Mouse (Mus musculus) ovary, adult 18-20 months (tissue): ENCODE data around the gene Acvr1b.

ENCODE experiments used
- DNase-seq: peaks from one replicate; pipeline ENCODE4 v3.0.0; 2022; ENCODE audit warnings: low spot score, mixed read lengths

Gene Acvr1b

DNA sequence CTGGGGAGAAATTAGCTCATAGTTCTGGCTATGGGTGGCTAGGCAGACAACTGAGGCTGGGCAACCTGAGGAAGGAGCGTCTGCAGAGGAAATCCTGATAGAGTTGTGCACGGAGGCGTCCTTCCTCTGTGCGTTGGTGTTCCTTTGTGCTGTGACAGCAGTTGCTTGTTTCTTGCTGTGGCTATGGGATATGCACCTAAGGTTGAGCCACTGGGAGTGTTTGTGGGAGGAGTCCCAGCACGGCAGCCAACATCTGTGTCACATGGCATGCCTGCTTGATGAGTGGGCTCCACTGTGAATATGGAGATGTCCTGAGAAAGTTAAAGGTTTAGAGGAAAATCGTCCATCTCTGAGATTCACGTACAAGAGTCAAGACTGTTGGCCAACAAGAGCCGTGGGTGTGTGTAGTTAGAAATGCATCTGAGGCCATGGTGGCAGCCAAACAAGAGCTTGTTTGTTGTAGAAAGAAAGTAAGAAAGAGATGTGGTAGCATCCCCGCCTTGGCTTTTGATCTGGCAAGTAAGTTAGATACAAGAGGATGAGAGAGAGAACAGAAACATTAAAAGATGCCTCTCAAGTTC, 76.4 kb downstream of the Acvr1b start:
- DNase-seq = no peak

DNA sequence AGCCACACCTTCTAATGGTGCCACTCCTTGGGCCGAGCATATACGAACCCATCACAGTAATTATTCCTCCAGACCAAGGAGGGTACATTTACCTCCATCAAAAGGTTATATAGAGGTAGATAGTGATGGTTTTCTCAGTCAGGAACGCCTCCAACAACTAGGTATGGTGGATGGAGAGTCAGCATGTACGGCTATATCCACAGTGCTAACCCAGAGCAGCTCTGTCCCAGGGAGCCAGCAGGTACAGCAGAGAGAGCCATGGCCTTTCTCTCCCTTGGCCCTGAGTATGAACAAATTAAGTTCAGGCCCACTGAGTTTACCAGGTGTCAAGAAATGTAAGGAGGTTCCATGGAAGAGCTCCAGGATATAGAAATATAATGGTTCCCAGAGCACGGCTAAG, 78.1 kb downstream of the Acvr1b start:
- DNase-seq = no peak

DNA sequence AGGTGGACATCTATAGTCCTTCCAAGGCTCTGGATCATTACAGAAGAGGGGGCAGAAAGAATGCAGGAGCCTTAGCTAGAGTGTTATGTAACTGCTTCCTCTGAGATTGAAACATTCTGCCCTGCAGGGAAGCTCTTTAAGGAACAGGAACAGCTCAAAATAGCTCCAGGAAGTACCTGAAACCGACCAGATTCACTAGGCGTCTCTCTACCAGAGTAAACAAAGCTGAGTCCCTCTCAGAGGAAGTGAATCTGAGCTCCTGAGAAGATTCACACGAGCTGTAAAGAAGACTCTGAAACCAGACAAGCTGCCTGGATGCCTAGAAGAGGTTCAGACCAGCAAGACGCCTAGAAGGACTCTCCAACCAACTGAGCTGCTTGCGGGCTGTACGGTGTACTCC, 78.7 kb downstream of the Acvr1b start:
- no peak for DNase-seq

DNA sequence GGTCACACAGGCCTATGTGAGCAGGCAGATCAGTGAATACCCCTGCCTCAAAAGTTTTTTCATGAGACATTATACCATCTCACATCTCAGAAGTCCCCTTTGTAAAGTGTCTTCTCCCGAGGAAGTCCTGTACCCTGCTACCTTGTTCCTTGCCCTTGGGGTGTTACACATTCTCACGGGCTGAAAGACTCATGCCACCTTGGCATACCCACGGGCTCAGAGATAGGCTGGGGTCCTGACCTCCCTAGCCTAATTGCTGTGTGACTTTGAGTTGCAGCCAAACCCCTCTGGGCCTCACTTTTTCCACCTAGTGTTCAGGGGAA, 79.7 kb downstream of the Acvr1b start:
- DNase-seq = no peak

DNA sequence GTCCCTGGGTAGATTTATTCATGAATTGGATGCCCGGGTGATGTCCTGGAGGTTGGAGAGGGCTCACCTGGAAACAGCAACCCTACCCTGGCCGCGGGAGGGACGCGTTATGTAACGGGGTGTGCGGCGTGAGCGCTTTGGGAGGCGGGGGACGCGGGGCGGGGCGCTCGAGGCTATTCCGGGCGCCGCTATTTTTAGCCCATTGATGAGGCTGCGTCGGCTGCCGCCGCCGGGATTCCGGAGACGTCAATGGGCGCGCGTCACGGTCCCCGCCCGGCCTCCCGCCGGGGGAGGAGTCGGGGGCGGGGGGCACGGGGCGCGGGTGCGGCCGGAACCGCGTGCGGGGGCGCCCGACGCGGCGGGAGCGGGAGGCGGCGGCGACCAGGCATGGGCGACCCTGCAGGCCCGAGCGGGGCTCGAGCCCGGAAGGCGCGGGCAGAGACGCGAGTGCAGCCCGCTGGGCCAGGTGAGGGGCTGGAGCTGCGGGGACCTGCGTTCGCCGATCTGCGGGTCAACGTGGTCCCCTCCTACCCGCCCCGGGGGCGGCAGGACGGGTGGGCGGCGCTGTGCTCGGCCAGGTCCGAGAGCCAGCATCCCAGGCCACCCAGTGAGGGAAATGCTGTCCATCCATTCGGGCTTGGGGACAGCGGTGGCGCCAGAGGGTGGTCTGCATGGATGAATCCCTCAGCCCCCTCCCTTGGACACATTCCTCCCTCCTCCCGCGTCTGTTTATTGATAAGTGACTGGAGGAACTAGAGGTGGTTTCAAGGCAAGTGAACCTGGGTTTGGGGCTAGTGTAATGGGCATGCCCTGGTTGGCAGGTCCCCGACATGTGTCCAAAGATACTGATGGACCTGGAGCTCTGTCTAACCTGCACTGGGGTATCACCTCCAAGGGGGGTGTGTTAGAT, 80.3 kb downstream of the Acvr1b start, which contains the start of gene Nr4a1:
Gene Nr4a1, plus strand, starts transcription at position 384 of the 910 bp plus-strand sequence.
- DNase-seq = peak; percentile 69

DNA sequence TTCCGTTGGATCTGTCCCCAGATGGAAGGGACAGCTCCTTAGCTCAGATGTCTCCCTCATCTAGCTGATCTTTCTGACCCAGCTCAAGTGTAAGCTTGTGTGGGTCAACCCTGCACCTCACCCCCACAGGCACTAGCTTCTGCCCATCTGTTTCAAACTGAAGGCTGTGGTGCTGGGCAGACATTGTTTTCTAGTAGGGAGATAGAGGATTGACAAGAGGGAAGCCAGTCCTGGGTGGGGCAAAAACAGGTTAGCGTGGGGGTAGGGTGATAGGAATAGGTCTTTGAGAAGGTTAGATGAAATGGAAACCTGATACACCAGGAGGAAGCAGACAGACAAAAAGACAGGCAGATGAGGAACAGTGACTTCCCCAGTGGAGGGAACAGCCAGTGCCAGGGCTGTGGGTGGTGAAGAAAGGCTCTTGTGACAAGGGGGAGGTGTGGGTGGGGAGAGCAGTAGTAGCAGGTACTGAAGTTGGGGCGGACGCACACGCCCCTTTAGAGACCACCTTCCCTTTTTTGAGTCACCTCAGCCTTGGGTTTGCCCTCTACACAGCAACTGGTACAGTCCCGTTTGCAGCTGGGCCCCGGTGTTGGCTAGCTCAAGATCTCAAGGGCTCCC, 82.1 kb downstream of the Acvr1b start:
- DNase-seq = no peak

DNA sequence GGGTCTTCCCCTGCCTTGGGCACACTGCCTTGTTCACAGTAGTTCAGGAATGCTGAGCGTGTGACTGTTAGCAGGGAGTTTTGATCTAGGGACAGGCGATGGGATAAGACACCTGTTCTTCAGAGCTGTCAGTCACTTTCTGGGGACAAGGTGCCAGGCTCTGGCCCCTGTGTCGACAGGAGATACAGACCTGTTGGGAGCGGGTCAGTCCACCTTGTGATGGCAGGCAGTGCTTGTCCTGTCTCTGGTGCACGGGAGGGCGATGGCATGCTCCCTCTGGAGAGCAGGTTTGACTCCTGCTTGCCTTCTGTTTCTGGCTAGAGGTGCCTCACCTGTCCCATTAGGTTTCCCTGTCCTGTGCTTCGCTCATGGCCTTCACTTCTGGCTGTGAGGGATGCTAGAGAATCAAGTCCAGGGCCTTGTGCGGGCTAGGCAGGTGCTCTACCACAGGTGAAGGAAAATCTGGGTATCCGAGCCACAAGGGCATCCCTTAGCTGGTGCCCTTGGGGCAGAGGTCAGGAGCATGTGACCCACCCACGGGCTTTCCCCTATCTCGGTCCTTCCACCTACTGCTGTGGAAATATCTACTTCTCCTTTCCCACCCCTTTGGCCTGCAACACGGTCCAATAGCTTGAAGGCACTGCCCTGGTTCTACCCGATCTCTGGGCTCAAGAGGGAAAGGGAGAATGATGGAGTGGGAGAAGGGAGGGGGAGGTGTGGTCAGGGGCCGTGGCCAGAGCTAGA, 82.8 kb downstream of the Acvr1b start:
- no peak for DNase-seq

DNA sequence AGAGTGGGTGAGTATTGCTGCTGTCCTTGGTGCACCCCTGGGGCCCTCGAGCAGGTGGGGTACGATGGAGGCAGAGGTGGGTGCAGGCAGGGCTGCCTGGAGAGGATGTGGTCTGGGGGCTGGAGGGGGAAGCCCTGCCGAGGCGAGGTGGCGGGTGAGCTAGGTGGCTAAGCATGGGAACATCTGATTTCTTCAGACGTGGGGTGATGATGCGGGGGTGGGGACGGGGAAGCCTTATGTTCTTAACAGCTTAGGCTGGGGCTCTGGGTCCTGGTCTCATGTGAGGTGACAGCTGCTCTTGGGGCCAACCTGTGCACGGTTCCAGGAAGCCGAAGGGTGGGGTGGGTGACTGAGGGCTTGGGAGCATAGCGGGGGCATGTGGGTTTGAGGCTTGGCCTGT, 84.6 kb downstream of the Acvr1b start:
- DNase-seq = no peak

DNA sequence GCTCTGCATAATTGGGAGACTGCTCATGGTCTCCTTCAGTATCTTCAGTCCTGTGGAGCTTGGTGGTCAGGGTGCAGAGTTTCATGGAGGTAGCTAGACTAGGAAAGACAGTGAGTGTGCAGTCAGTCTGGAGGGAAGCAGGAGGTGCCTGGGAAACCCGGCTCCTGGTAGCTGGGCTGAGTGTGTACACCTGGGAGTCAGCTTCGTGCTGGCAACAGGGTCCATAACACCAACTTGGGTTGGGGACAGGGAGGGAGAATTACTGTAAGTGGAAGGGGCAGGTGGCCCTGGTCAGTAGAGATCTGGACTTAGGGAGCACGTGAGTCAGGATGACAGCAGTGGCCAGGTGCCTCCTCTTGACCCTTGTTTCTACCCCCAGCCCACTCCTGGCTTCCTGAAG, 86.1 kb downstream of the Acvr1b start:
- no peak for DNase-seq

DNA sequence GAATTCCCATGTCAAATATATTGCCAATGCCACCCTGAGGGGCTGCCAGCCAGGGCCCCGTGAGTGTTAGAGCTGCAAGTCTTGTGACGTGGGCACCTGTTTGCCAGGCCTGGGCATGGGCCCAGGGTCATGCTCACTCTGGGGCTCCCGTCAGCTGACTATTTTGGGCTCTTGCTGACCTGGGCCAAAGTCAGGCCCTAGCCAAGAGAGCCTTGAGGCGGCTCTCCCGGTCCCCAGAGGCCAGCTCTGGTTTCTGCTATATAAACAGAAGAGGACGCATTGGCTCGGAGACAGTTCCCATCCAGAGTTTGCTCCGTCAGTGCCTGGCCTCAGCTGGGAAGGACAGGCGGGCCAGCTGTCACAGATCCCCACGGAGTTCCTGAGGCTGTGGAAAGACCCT, 86.5 kb downstream of the Acvr1b start:
- no peak for DNase-seq

DNA sequence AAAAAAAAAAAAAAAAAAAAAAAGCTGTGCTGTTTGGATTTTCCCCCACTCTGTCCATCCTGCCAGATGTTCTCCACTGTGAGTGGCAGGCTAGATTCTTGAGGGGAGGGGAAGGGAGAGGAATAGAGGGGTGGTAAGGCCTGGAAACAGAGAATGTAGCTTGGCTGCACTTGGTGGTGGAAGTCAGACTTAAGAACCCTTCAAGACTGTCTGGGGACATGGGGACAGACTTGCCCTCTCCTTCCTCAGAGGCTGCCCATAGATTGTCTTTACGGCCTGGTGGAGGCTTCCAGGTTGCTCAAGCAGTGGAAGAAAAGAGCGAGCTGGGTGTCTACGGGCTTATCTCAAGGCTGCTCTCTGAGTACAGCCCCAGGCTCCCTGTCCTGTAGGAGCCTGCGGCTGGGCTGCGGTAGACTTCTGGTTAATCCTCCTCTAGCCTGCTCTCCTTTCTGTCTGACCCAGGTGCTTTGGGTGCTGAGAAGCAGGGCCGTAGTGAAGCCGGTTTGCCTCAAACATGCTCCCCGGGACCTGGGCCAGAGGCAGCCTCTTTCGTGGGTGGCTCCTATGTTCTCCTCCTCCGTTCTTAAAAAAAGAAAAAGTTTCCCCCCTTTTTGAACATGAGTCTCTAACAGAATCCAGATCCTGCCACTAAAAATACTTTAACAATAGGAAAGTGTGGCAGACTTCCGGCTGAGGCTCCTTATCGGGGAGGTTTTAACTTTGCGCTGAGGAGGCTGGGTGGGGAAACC, 87.2 kb downstream of the Acvr1b start:
- no peak for DNase-seq

DNA sequence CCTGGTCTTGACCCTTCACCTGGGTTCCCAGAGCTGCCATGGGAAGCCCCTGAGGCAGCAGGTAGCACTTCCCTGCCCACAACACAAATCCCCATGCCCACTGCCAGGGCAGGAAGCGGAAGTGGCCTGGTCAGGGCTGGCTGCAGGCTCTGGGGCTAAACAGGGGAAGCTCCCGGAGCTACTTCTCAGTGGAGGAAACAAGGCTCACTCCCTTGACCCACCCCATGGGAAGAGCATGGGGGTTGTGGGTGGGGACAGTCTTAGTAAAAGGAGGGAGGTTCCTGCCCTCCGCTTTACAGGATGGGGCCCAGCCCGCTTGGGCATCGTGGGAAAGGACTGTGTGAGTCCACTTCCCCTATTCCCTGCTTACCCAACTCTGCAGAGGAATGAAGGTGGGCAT, 88.6 kb downstream of the Acvr1b start:
- DNase-seq = no peak
